Mouse (Mus musculus) brain, embryonic 18.5 days (tissue): ENCODE measurements around the gene Ostm1.

ENCODE experiments used
- DNase-seq: peaks from one replicate; pipeline ENCODE4 v3.0.0-alpha.2; 2012; ENCODE audit warnings: low read depth, low spot score

The Ostm1 gene

GRCm38 (mm10) chr10:42583157-42583872, at the start of gene Ostm1, which contains the start of gene Nr2e1:
TSS of gene Ostm1 (plus strand) at chr10:42583822.
TSS of gene Nr2e1 (minus strand) at chr10:42583632.
- DNase-seq: peak; percentile 74

GRCm38 (mm10) chr10:42533836-42534453, 49.7 kb upstream of the Ostm1 start:
- DNase-seq: no peak

- no peak for DNase-seq
Observed at GRCm38 (mm10) chr10:42537571-42538316, 45.9 kb upstream of the Ostm1 start.

GRCm38 (mm10) chr10:42545707-42546503, 37.7 kb upstream of the Ostm1 start:
- DNase-seq: no peak

GRCm38 (mm10) chr10:42546507-42546906, 37.1 kb upstream of the Ostm1 start:
- DNase-seq: no peak

- no peak for DNase-seq
Observed at GRCm38 (mm10) chr10:42559581-42560200, 23.9 kb upstream of the Ostm1 start.

- DNase-seq: no peak
Observed at GRCm38 (mm10) chr10:42562272-42562671, 21.4 kb upstream of the Ostm1 start.

GRCm38 (mm10) chr10:42572567-42572966, 11.1 kb upstream of the Ostm1 start:
- no peak for DNase-seq

- no peak for DNase-seq
Observed at GRCm38 (mm10) chr10:42572971-42573370, 10.7 kb upstream of the Ostm1 start.

- DNase-seq: no peak
Observed at GRCm38 (mm10) chr10:42574639-42575038, 9.0 kb upstream of the Ostm1 start.

GRCm38 (mm10) chr10:42577525-42578280, 5.9 kb upstream of the Ostm1 start:
- DNase-seq: no peak

GRCm38 (mm10) chr10:42578281-42578675, 5.3 kb upstream of the Ostm1 start:
- no peak for DNase-seq

GRCm38 (mm10) chr10:42578698-42579474, 4.7 kb upstream of the Ostm1 start:
- no peak for DNase-seq

GRCm38 (mm10) chr10:42579475-42580130, 4.0 kb upstream of the Ostm1 start:
- no peak for DNase-seq

- DNase-seq: no peak
Observed at GRCm38 (mm10) chr10:42580131-42580950, 3.3 kb upstream of the Ostm1 start.

- no peak for DNase-seq
Observed at GRCm38 (mm10) chr10:42580951-42581277, 2.7 kb upstream of the Ostm1 start.

- DNase-seq: no peak
Observed at GRCm38 (mm10) chr10:42581694-42582565, 1.7 kb upstream of the Ostm1 start.
